Mouse (Mus musculus) v-Abl transformed pro-B cells (cell line): Measurements from ENCODE around the gene Gm20547.
"Not testable (repeated sequence)": the region's sequence is repeated elsewhere in the genome, so short reads cannot be mapped to it uniquely, and the experiment has no call there.

ENCODE experiments used
- in situ Hi-C, 2 experiments: fragments of 400-800 bp; cut with MboI; formaldehyde crosslinking; loops; one replicate each; pipeline ENCODE4 v1.15.1; 2025; ENCODE audit not compliant: unreplicated experiment in 2 of 2

The Gm20547 gene

GRCm38 (mm10) chr17:34860514-34860913, 21.3 kb downstream of the Gm20547 start:
- in situ Hi-C loops: loop anchor here in 1 of 2 experiments (25.0 kb wide), 1 partner anchor 227 kb away; the partner anchor contains the start of genes Abhd16a, Ly6g6d, Ly6g6e and Ly6g6f

GRCm38 (mm10) chr17:34858670-34859069, 23.2 kb downstream of the Gm20547 start:
- in situ Hi-C loops: loop anchor here (5.0 to 25.0 kb wide), 4 partner anchors 54 to 229 kb away; partner anchors contain the start of genes Slc44a4 (in 2 of the 2), Abhd16a (in 1 of the 2), Lsm2 (in 1 of the 2) and Ly6g6d (in 1 of the 2)

GRCm38 (mm10) chr17:34855825-34856224, 26.0 kb downstream of the Gm20547 start:
- in situ Hi-C loops: loop anchor here (5.0 to 25.0 kb wide), 4 partner anchors 56 to 231 kb away; partner anchors contain the start of genes Slc44a4 (in 2 of the 2), Abhd16a (in 1 of the 2), Lsm2 (in 1 of the 2) and Ly6g6d (in 1 of the 2)

- in situ Hi-C loops: loop anchor here (5.0 to 25.0 kb wide), 4 partner anchors 58 to 233 kb away; partner anchors contain the start of genes Slc44a4 (in 2 of the 2), Abhd16a (in 1 of the 2), Lsm2 (in 1 of the 2) and Ly6g6d (in 1 of the 2)
These were observed 27.1 kb downstream of the Gm20547 start for GRCm38 (mm10) chr17:34854761-34855160.

GRCm38 (mm10) chr17:34853511-34853910, 28.3 kb downstream of the Gm20547 start:
- in situ Hi-C loops: loop anchor here (10.0 to 25.0 kb wide), 2 partner anchors 131 to 234 kb away; partner anchors contain the start of genes Abhd16a (in 1 of the 2), Lsm2 (in 1 of the 2), Ly6g6d (in 1 of the 2) and Ly6g6e (in 1 of the 2)

- in situ Hi-C loops: loop anchor here (10.0 to 25.0 kb wide), 2 partner anchors 134 to 237 kb away; partner anchors contain the start of genes Abhd16a (in 1 of the 2), Lsm2 (in 1 of the 2), Ly6g6d (in 1 of the 2) and Ly6g6e (in 1 of the 2)
These were observed 31.2 kb downstream of the Gm20547 start for GRCm38 (mm10) chr17:34850517-34851125.

- in situ Hi-C loops: loop anchor here (10.0 to 25.0 kb wide), 2 partner anchors 135 to 237 kb away; partner anchors contain the start of genes Abhd16a (in 1 of the 2), Lsm2 (in 1 of the 2), Ly6g6d (in 1 of the 2) and Ly6g6e (in 1 of the 2)
These were observed 31.9 kb downstream of the Gm20547 start, which contains the start of the genes Skiv2l and Nelfe for GRCm38 (mm10) chr17:34849722-34850516. Skiv2l (minus strand) TSS chr17:34850210. Nelfe (plus strand) TSS chr17:34850391.

- in situ Hi-C loops: no loop called here
These were observed 34.2 kb downstream of the Gm20547 start for GRCm38 (mm10) chr17:34847615-34848014.

GRCm38 (mm10) chr17:34847192-34847591, 34.6 kb downstream of the Gm20547 start:
- in situ Hi-C loops: no loop called here

- in situ Hi-C loops: no loop called here
These were observed 37.0 kb downstream of the Gm20547 start for GRCm38 (mm10) chr17:34844884-34845283.

GRCm38 (mm10) chr17:34840736-34841307, 41.0 kb downstream of the Gm20547 start:
- in situ Hi-C loops: no loop called here

GRCm38 (mm10) chr17:34838785-34839184, 43.1 kb downstream of the Gm20547 start:
- in situ Hi-C loops: no loop called here

GRCm38 (mm10) chr17:34837464-34838324, 44.1 kb downstream of the Gm20547 start:
- in situ Hi-C loops: no loop called here

GRCm38 (mm10) chr17:34836856-34837221, 45.0 kb downstream of the Gm20547 start, which contains the start of the genes Stk19 and Dxo:
Stk19 (minus strand) TSS chr17:34836945.
Dxo (plus strand) TSS chr17:34837019.
- in situ Hi-C loops: no loop called here

GRCm38 (mm10) chr17:34836155-34836855, 45.5 kb downstream of the Gm20547 start:
- in situ Hi-C loops: no loop called here

- in situ Hi-C loops: not testable (repeated sequence)
These were observed 51.1 kb downstream of the Gm20547 start for GRCm38 (mm10) chr17:34830776-34831175.

GRCm38 (mm10) chr17:34814818-34815370, 66.9 kb downstream of the Gm20547 start:
- in situ Hi-C loops: loop anchor here (5.0 kb wide), 1 partner anchor 83 kb away; no protein-coding TSS in a partner anchor

- in situ Hi-C loops: loop anchor here (5.0 kb wide), 1 partner anchor 81 kb away; no protein-coding TSS in a partner anchor
These were observed 68.1 kb downstream of the Gm20547 start for GRCm38 (mm10) chr17:34813747-34814146.
